Comparison of ENCODE assay signal across 16 mouse cellular contexts in genomic region chr6:7822688-7823087, GRCm38 (mm10).
"Had no signal": no experiment of that assay in that cellular context is flagged by ENCODE, and none has a peak within 500 bp of the region (broad histone marks: within the 10 kb centered on the region; RNA-seq: fewer than 3 reads in every experiment).

No protein-coding gene starts in this region.

- H3K4me3 ChIP-seq: neural tube, embryonic 12.5 days; neural tube, embryonic 13.5 days; neural tube, embryonic 15.5 days; stomach, embryonic 15.5 days had no signal

- H3K4me2 ChIP-seq: neural tube, embryonic 13.5 days; neural tube, embryonic 15.5 days; stomach, embryonic 15.5 days had no signal

- DNase-seq: retina, postnatal 1 day; right cerebral cortex, postnatal 14 days; right cerebral cortex, postnatal 25 days; right cerebral cortex, postnatal 4 days; spleen, adult 18-20 months; thymus, adult 18-20 months; thymus, adult 2 months; thymus, postnatal 14 days; thymus, postnatal 25 days; thymus, postnatal 36 days; thymus, postnatal 4 days had no signal

- H3K9ac ChIP-seq: neural tube, embryonic 12.5 days; neural tube, embryonic 13.5 days; neural tube, embryonic 15.5 days; stomach, embryonic 15.5 days had no signal

- H3K4me1 ChIP-seq: neural tube, embryonic 12.5 days; neural tube, embryonic 15.5 days; stomach, embryonic 15.5 days had no signal

- H3K36me3 ChIP-seq: neural tube, embryonic 12.5 days; neural tube, embryonic 13.5 days; neural tube, embryonic 15.5 days; stomach, embryonic 15.5 days had no signal

- H3K27me3 ChIP-seq: neural tube, embryonic 12.5 days; neural tube, embryonic 13.5 days; neural tube, embryonic 15.5 days; stomach, embryonic 15.5 days had no signal

- H3K9me3 ChIP-seq: neural tube, embryonic 12.5 days; neural tube, embryonic 13.5 days; neural tube, embryonic 15.5 days; stomach, embryonic 15.5 days had no signal

- H3K27ac ChIP-seq: neural tube, embryonic 12.5 days; neural tube, embryonic 13.5 days; neural tube, embryonic 15.5 days; stomach, embryonic 15.5 days; stomach, postnatal 0 days had no signal
